Mouse (Mus musculus) heart, embryonic 11.5 days (tissue): ENCODE results near the gene Top1. TPM values are rescaled to one million over a fixed set of nuclear protein-coding genes. Genes with fewer than 3 reads are reported as not detected.

Source experiments
- ATAC-seq: fragments of 200-750 bp; cut with Nextera tagmentation; replicated peaks from 2 replicates; pipeline ENCODE4 v1.8.0; 2017; ENCODE audit warnings: moderate library complexity; ENCODE audit not compliant: insufficient number of reproducible peaks, low FRiP score, low TSS enrichment
- H3K27ac ChIP-seq: fragments of 300-500 bp; sonication (generic); 2 replicates; pipeline ENCODE4 v1.5.1; 2014; ENCODE audit warnings: mild to moderate bottlenecking, low read depth, low read length
- H3K27me3 ChIP-seq: fragments of 300-500 bp; sonication (generic); 2 replicates; pipeline ENCODE4 v1.6.1; 2014; ENCODE audit warnings: mild to moderate bottlenecking, low read length, mixed read lengths; ENCODE audit not compliant: control insufficient read depth, insufficient read depth
- H3K36me3 ChIP-seq: fragments of 300-500 bp; sonication (generic); 2 replicates; pipeline ENCODE4 v1.6.1; 2014; ENCODE audit warnings: mild to moderate bottlenecking, low read length, moderate library complexity, mixed read lengths; ENCODE audit not compliant: control insufficient read depth, insufficient read depth
- H3K4me1 ChIP-seq: fragments of 300-500 bp; sonication (generic); 2 replicates; pipeline ENCODE4 v1.6.1; 2014; ENCODE audit warnings: low read length; ENCODE audit not compliant: control insufficient read depth, insufficient read depth
- H3K4me2 ChIP-seq: fragments of 300-500 bp; sonication (generic); 2 replicates; pipeline ENCODE4 v1.6.1; 2014; ENCODE audit warnings: mild to moderate bottlenecking, moderate library complexity
- H3K4me3 ChIP-seq: fragments of 300-500 bp; sonication (generic); 2 replicates; pipeline ENCODE4 v1.5.1; 2014; ENCODE audit warnings: low read depth, low read length
- H3K9ac ChIP-seq: fragments of 300-500 bp; sonication (generic); 2 replicates; pipeline ENCODE4 v1.6.1; 2014; ENCODE audit warnings: mild to moderate bottlenecking, low read depth, low read length, moderate library complexity
- H3K9me3 ChIP-seq: fragments of 300-500 bp; sonication (generic); replicated peaks from 2 replicates; pipeline ENCODE4 v1.6.1; 2016; ENCODE audit warnings: low read length; ENCODE audit not compliant: control insufficient read depth
- WGBS: fragments of 180-500 bp; shearing (Covaris S2); extraction: QIAGEN DNeasy Blood & Tissue Kit; methylation state at CpG from one replicate; pipeline ENCODE4 v1.1.7; 2014; ENCODE audit not compliant: insufficient replicate concordance; 5-methylcytosine and 5-hydroxymethylcytosine counted together
- polyA plus RNA-seq: library from polyadenylated mRNA; unstranded; fragments of >200 nt; fragmentation: Nextera tagmentation; extraction: Ambion mirVana; gene quantifications from 2 replicates; pipeline ENCODE4 v1.2.1, GENCODE M21; 2014

The Top1 gene
- 53.2 and 65.4 TPM in 2 replicates for polyA plus RNA-seq

DNA sequence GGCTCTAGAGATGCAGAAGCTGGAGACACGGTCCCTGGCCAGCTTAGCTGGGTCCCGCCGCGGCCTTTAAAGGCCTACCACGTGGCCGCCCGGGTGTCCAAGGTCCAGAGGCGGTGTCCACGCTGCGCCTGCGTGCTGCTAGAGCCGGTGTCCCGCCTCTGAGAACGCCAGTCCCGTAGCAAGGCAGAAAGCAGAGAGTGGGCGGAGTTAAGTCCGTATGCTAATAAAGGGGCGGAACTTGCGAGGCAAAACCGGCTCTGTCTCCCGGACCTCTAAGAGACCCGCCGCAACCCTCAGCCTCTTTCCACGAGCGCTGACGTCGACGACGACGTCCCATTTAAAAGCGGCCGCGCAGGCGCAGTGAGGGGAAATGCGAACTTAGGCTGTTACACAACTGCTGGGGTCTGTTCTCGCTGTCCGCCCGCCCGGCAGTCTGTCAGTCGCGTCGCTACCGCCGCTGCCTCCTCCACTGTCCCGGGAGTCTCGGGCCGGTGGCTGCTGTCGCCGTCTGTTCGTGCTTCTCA, at the start of gene Top1:
Top1 (plus strand) TSS at position 275 of the 524 bp plus-strand sequence.
- H3K36me3 ChIP-seq: no peaks in the 10 kb centered on the region
- peaks cover 8% of the 10 kb centered on the region for H3K4me1 ChIP-seq
- no peaks in the 10 kb centered on the region for H3K9me3 ChIP-seq
- peak within 1 kb of the TSS; percentile 97 for H3K9ac ChIP-seq
- peak within 1 kb of the TSS; percentile 97 for H3K27ac ChIP-seq
- H3K4me2 ChIP-seq: peak within 1 kb of the TSS; percentile 64
- ATAC-seq: peak; percentile 96
- under 1% methylated on average over 49 of the region's 50 CpGs for WGBS
- no peaks in the 10 kb centered on the region for H3K27me3 ChIP-seq
- H3K4me3 ChIP-seq: peak within 1 kb of the TSS; percentile 94

- WGBS: 40% methylated on average over 12 of the region's 12 CpGs
- H3K27ac ChIP-seq: no peak overlapping the region
- no peak overlapping the region for H3K4me3 ChIP-seq
- H3K27me3 ChIP-seq: peaks cover 4% of the 10 kb centered on the region; the same call in 1 of the 2 replicates
- no peaks in the 10 kb centered on the region for H3K4me1 ChIP-seq
- H3K9ac ChIP-seq: no peak overlapping the region
- H3K9me3 ChIP-seq: no peaks in the 10 kb centered on the region
- H3K4me2 ChIP-seq: 0 out of 2 replicates have a peak overlapping the region, but pooled peaks have one; percentile 2
- no peaks in the 10 kb centered on the region for H3K36me3 ChIP-seq
- ATAC-seq: 0 out of 2 replicates have a peak, but pooled peaks have one; percentile 60
These were observed 48.0 kb upstream of the Top1 start for GRCm38 (mm10) chr2:160597582-160598281.

GRCm38 (mm10) chr2:160601805-160602204, 43.9 kb upstream of the Top1 start:
- Histone ChIP-seq H3K4me3 (no peak overlapping the region), H3K9me3 (no peaks in the 10 kb centered on the region), H3K27ac (no peak overlapping the region), H3K9ac (no peak overlapping the region), H3K4me1 (no peaks in the 10 kb centered on the region), H3K4me2 (no peak overlapping the region), H3K36me3 (no peaks in the 10 kb centered on the region), H3K27me3 (peaks cover 2% of the 10 kb centered on the region; the same call in 1 of the 2 replicates)
- ATAC-seq: no peak
- 46% methylated on average over 1 of the region's 1 CpGs for WGBS

- Histone ChIP-seq H3K4me1 (no peaks in the 10 kb centered on the region), H3K36me3 (no peaks in the 10 kb centered on the region), H3K9ac (no peak overlapping the region), H3K4me2 (peak overlapping the region; percentile 36), H3K4me3 (no peak overlapping the region), H3K27me3 (no peaks in the 10 kb centered on the region), H3K27ac (peak overlapping the region; percentile 80), H3K9me3 (no peaks in the 10 kb centered on the region)
- ATAC-seq: peak; percentile 94
- WGBS: 45% methylated on average over 10 of the region's 10 CpGs
These were observed 42.3 kb upstream of the Top1 start for GRCm38 (mm10) chr2:160603154-160603933.

DNA sequence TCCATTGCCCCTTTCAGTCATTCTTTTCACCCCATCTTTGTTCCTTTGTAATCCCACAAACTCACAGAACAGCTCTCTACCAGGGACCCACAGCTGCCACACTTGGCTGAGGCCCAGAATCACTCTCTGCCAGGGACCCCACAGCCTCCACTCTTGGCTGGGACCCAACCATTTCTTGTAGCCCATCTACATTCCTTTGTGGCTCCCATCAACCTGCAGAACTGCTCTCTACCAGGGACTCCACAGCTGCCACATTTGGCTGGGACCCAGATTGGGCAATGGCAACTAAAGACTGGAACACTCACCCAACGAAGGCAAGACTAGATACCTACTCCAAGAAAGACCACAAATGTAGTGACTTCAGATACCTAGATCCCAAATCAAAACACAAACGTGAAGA, 35.7 kb upstream of the Top1 start:
- 72% methylated on average over 2 of the region's 2 CpGs for WGBS
- H3K9ac ChIP-seq: no peak overlapping the region
- H3K9me3 ChIP-seq: no peaks in the 10 kb centered on the region
- no peaks in the 10 kb centered on the region for H3K36me3 ChIP-seq
- no peak overlapping the region for H3K4me3 ChIP-seq
- ATAC-seq: no peak
- H3K4me1 ChIP-seq: no peaks in the 10 kb centered on the region
- H3K27me3 ChIP-seq: no peaks in the 10 kb centered on the region
- no peak overlapping the region for H3K27ac ChIP-seq
- no peak overlapping the region for H3K4me2 ChIP-seq

GRCm38 (mm10) chr2:160613186-160613919, 32.3 kb upstream of the Top1 start:
- H3K27me3 ChIP-seq: no peaks in the 10 kb centered on the region
- H3K36me3 ChIP-seq: no peaks in the 10 kb centered on the region
- no peaks in the 10 kb centered on the region for H3K4me1 ChIP-seq
- H3K4me3 ChIP-seq: no peak overlapping the region
- no peak for ATAC-seq
- H3K4me2 ChIP-seq: no peak overlapping the region
- H3K27ac ChIP-seq: no peak overlapping the region
- WGBS: 78% methylated on average over 5 of the region's 5 CpGs
- no peak overlapping the region for H3K9ac ChIP-seq
- H3K9me3 ChIP-seq: no peaks in the 10 kb centered on the region

GRCm38 (mm10) chr2:160617741-160618140, 27.9 kb upstream of the Top1 start:
- Histone ChIP-seq H3K27me3 (no peaks in the 10 kb centered on the region), H3K36me3 (no peaks in the 10 kb centered on the region), H3K27ac (no peak overlapping the region), H3K4me1 (peaks cover 12% of the 10 kb centered on the region), H3K4me3 (no peak overlapping the region), H3K4me2 (no peak overlapping the region), H3K9ac (no peak overlapping the region), H3K9me3 (no peaks in the 10 kb centered on the region)
- no peak for ATAC-seq
- WGBS: 81% methylated on average over 6 of the region's 6 CpGs

- H3K4me3 ChIP-seq: no peak overlapping the region
- no peaks in the 10 kb centered on the region for H3K27me3 ChIP-seq
- H3K36me3 ChIP-seq: no peaks in the 10 kb centered on the region
- H3K27ac ChIP-seq: no peak overlapping the region
- peaks cover 12% of the 10 kb centered on the region for H3K4me1 ChIP-seq
- no peak overlapping the region for H3K4me2 ChIP-seq
- H3K9ac ChIP-seq: no peak overlapping the region
- no peak for ATAC-seq
- H3K9me3 ChIP-seq: no peaks in the 10 kb centered on the region
- 67% methylated on average over 6 of the region's 6 CpGs for WGBS
These were observed 27.0 kb upstream of the Top1 start for GRCm38 (mm10) chr2:160618619-160619220.
